Comparison of ENCODE assay signal across 20 mouse cellular contexts in the genomic region with DNA sequence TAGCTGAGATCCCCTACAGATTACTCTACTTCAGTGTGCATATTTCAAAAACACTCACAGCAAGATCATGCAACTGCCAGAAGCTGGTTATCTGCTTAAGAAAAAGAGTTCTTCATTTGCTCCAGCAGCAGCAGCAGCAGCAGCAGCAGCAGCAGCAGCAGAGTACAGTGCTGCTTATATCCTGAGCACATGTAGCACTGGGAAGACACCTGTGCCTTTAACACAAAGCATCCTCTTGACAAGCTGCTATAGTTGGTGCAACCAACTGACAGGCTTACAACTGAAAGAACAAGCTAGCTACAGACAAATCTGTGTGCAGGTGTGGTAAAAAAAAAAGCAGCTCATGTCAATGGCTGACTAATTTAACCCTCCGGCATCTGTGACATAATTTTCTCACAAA. TPM values are rescaled to one million over a fixed set of nuclear protein-coding genes. Genes with fewer than 3 reads are reported as not detected.
"Had no signal": no experiment of that assay in that cellular context is flagged by ENCODE, and none has a peak within 500 bp of the region (broad histone marks: within the 10 kb centered on the region; RNA-seq: fewer than 3 reads in every experiment).

No protein-coding gene starts in this region.

- H3K4me2 ChIP-seq: limb, embryonic 15.5 days; liver, embryonic 12.5 days; lung, embryonic 15.5 days; midbrain, embryonic 12.5 days had no signal

- DNase-seq: kidney, adult 11 months; kidney, adult 9 months; kidney, postnatal 36 days; right cerebral cortex, postnatal 14 days had no signal

- H3K9me3 ChIP-seq: limb, embryonic 15.5 days; liver, embryonic 12.5 days; lung, embryonic 15.5 days; midbrain, embryonic 12.5 days had no signal

- ATAC-seq: liver, embryonic 12.5 days; midbrain, embryonic 16.5 days had no signal

- H3K4me1 ChIP-seq: limb, embryonic 15.5 days; liver, embryonic 12.5 days; lung, embryonic 15.5 days; midbrain, embryonic 12.5 days had no signal

- H3K9ac ChIP-seq: limb, embryonic 15.5 days; liver, embryonic 12.5 days; lung, embryonic 15.5 days; midbrain, embryonic 12.5 days had no signal

- H3K27me3 ChIP-seq: limb, embryonic 15.5 days; liver, embryonic 12.5 days; lung, embryonic 15.5 days; midbrain, embryonic 12.5 days had no signal

- H3K4me3 ChIP-seq: limb, embryonic 15.5 days; liver, embryonic 12.5 days; lung, embryonic 15.5 days; midbrain, embryonic 12.5 days had no signal

- H3K27ac ChIP-seq: kidney, postnatal 0 days; limb, embryonic 15.5 days; liver, embryonic 12.5 days; lung, embryonic 15.5 days; midbrain, embryonic 12.5 days had no signal

RNA-seq across cellular contexts. Expression of gene Cd8a, which starts 22.8 kb away (rescaled TPM):
- total RNA-seq: layer of hippocampus, adult 18-20 months; layer of hippocampus, postnatal 14 days; left cerebral cortex, adult 18-20 months; left cerebral cortex, postnatal 14 days; megakaryocyte-erythroid progenitor cell, adult 5-6 weeks had no signal
- polyA plus RNA-seq: intestine, embryonic 14.5 days; limb, embryonic 11.5 days; limb, embryonic 15.5 days; liver, embryonic 12.5 days; liver, embryonic 16.5 days; midbrain, embryonic 12.5 days; midbrain, embryonic 16.5 days; neural tube, embryonic 14.5 days; stomach, embryonic 16.5 days had no signal
